Mouse (Mus musculus) natural killer cell, adult 2 months (primary cell): ENCODE data around the gene Nav2.

Experiments used
- DNase-seq, 2 experiments: peaks; one replicate each; pipeline ENCODE4 v3.0.0; 2022; ENCODE audit warnings: low spot score in 2 of 2

Nav2 gene

GRCm38 (mm10) chr7:49158641-49159381 is 250.3 kb downstream of the Nav2 start:
- no peak for DNase-seq

GRCm38 (mm10) chr7:49159646-49160555 is 251.4 kb downstream of the Nav2 start:
- DNase-seq: no peak

DNA sequence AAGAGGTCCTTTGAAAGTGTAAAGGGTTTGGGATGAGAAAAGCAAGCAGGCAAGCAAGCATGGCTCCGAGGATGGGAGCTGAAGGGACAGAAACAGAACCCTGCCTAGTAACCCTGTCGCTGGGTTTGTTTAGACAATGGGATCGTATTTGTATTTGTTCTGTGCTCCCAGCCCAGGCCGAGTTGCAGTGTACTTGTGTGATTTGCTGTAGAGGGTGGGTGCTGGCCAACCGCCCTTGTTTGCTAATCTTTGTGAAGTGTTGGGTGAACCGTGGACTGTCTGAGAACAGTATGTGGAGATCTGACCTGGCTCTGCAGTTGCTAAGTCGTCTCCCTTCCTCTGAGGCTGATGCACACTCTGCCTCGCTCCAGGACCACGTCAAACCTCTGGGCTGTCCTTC is 253.6 kb downstream of the Nav2 start:
- DNase-seq: no peak

GRCm38 (mm10) chr7:49163789-49164188 is 255.3 kb downstream of the Nav2 start:
- no peak for DNase-seq

GRCm38 (mm10) chr7:49164868-49165267 is 256.4 kb downstream of the Nav2 start:
- no peak for DNase-seq

- DNase-seq: no peak
Measured at GRCm38 (mm10) chr7:49172926-49173325, 264.4 kb downstream of the Nav2 start.

DNA sequence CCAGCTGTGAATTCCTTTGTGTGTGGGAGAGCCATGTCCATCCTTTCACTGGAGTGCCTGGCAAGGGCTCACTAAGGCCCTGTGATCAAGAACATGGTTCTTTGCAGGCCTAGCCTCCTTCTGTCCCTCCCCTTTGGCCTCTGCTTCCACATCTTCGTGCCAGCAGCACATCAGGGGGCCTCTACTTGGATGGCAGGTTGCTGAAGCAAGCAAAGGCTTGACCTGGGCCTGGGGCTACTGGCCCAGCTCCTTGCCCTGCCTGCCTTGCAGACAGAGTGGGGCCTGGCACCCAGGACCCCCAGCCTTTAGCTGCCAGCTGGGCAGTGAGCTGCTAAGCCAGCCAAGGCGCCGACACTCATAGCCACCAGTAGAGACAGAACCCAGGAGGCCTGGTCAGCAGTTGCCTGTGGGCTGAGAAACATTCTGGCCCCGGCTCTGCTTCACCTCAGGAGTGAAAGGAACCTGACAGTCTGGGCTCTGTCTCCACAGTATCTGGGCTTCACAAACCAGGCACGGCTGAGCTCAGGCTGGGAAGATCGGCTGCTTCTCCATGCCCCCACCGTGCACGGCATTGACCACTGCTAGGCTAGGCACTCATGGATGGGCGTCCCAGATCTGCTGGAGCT is 267.4 kb downstream of the Nav2 start:
- DNase-seq: no peak

DNA sequence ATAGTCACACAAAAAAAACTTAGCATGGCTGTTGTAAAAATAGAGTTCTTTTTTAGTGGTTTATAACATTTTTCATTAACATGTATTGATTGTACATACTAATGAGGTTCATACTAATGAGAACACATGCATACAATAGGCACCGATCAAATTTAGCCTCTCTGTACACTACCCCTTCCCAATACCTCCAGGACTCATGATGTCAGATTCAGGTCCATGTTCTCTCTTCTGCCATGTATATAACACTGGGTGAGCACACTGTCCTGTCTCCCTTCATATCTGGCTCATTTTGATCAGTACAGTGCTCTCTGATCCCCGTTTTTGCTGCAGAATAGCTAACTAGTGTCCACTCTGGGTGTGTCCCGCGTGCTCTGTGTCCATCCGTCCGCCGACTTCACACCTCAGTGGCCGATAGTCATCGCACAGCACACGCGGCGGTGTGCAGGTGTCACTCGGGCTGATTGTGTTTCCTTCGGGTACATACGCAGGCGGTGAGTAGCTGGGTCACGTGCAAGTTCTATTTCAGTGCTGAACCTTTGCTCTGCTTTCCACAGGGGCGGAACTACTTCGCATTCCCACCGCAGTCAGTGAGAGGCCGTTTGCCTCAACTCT is 268.2 kb downstream of the Nav2 start:
- no peak for DNase-seq

- DNase-seq: no peak
Measured at GRCm38 (mm10) chr7:49178217-49178616, 269.7 kb downstream of the Nav2 start.

- DNase-seq: no peak
Measured at GRCm38 (mm10) chr7:49181010-49181409, 272.5 kb downstream of the Nav2 start.

DNA sequence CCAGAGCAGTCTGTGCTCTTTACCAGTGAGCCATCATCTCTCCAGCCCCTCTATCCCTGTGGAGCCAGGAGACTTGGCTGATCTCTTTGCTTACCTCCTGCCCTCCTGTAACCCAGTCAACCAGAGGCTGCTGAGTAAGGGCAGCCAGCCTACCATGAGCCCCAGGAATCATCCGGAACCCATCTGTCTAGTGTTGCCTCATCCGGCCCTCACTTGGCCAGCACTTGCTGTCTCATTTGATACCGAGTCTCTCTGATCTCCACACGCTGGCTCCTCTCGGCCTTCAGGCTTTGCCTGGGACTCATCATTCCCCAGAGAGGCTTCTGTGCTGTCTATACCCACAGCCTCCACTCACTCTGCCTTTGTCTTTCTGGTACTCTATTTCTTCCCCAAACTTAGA is 273.9 kb downstream of the Nav2 start:
- DNase-seq: no peak

GRCm38 (mm10) chr7:49183696-49184095 is 275.2 kb downstream of the Nav2 start:
- DNase-seq: no peak

DNA sequence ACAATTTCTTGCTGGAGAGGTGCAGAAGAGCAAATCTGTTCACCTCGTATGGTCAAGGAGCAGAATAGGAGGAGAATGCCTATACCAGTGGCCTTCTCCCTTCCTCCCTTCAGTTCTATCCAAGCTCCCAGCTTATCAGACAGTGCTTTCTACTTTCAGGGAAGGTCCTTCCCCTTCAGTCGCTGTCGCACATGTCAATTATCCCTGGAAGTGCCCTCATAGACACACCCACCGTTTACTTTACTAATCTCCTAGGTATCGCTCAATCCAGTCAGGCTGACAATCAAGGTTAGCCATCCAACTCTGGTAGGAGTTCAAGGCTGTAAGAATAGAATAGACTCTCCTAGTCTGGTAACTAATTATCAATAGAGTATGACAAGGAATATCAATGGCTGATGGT is 277.5 kb downstream of the Nav2 start:
- no peak for DNase-seq

GRCm38 (mm10) chr7:49189364-49189763 is 280.8 kb downstream of the Nav2 start:
- DNase-seq: no peak

DNA sequence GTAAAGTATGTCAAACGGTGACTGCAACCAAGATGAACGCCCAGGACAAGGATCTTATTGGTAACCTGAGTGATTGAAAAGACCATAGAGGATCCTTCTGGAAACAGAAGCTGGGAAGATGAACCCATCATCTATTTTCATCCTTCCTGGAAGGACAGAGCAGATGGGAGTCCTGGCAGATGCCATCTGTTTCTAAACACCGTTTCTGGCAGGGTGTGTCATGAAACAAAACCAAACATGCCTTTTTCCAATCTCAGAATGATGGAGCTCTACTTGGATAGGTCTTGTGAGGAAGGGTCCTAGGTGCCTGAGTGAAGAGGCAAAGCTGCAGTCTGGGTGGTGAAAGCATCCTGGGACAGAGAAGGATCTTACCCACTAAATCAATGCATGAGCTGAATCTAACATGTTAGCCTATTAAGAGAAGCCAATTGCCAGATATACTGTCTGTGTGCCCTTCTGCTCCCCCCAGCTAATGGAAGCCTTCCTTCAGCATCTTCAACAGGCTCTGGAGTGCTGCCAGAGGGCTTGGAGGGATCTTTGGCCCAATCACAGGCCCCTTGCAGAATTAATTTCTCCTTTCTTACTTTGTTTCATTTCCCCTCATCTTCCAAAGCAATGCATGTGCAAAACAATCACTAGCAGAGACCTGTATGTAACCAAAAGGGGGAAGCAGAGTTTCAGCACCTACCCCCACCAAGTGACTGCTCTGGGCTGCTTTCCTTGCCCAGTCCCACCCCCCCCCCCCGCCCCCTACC is 281.9 kb downstream of the Nav2 start:
- DNase-seq: no peak

- no peak for DNase-seq
Measured at GRCm38 (mm10) chr7:49191081-49191678, 282.7 kb downstream of the Nav2 start.

- no peak for DNase-seq
Measured at GRCm38 (mm10) chr7:49192061-49192695, 283.7 kb downstream of the Nav2 start.

- DNase-seq: no peak
Measured at GRCm38 (mm10) chr7:49195711-49196147, 287.2 kb downstream of the Nav2 start.

- DNase-seq: no peak
Measured at GRCm38 (mm10) chr7:49199366-49199765, 290.9 kb downstream of the Nav2 start.

GRCm38 (mm10) chr7:49200270-49200669 is 291.8 kb downstream of the Nav2 start:
- no peak for DNase-seq
